Comparison of ENCODE assay signal across 8 mouse cellular contexts in genomic region chr9:44881941-44882435, GRCm38 (mm10). TPM values are rescaled to one million over a fixed set of nuclear protein-coding genes. Genes with fewer than 3 reads are reported as not detected.
DNase-seq lines count a peak whose midpoint lies in the region; ATAC-seq and TF ChIP-seq lines count a peak whose summit lies in the region.

No protein-coding gene starts in this region.

- 0 out of 2 replicates have a peak, but pooled peaks cover 7% of the 10 kb centered on the region for H3K36me3 ChIP-seq in embryonic facial prominence, embryonic 12.5 days
- peaks cover 12% of the 10 kb centered on the region for H3K36me3 ChIP-seq in heart, adult 2 months (ENCODE audit: control insufficient read depth, insufficient read depth, low read length)
- H3K36me3 ChIP-seq in kidney, adult 2 months (ENCODE audit: control insufficient read depth, insufficient read depth, low read length): no peaks in the 10 kb centered on the region
- no peaks in the 10 kb centered on the region for H3K36me3 ChIP-seq in limb, embryonic 12.5 days
- no peaks in the 10 kb centered on the region for H3K36me3 ChIP-seq in midbrain, embryonic 13.5 days

- TF ChIP-seq POLR2A in heart, adult 2 months (IDR thresholded peaks at IDR 0.05; ENCODE audit: insufficient read depth, low read depth, low read length): peak; percentile 82
- peak; percentile 50 for TF ChIP-seq POLR2A in kidney, adult 2 months (IDR thresholded peaks at IDR 0.05; ENCODE audit: low read depth, low read length)

- H3K4me1 ChIP-seq in embryonic facial prominence, embryonic 12.5 days: peaks cover 31% of the 10 kb centered on the region
- peaks cover 9% of the 10 kb centered on the region for H3K4me1 ChIP-seq in heart, adult 2 months (ENCODE audit: control insufficient read depth, insufficient read depth, low read length)
- peaks cover 10% of the 10 kb centered on the region for H3K4me1 ChIP-seq in kidney, adult 2 months (ENCODE audit: control insufficient read depth, insufficient read depth, low read length)
- H3K4me1 ChIP-seq in limb, embryonic 12.5 days (replicated peaks): peaks cover 36% of the 10 kb centered on the region
- H3K4me1 ChIP-seq in midbrain, embryonic 13.5 days (replicated peaks): peaks cover 35% of the 10 kb centered on the region

- intact Hi-C loops in heart, adult 2 months (cut with DNase I): loop anchor here (2.0 to 5.0 kb wide), 6 partner anchors 15 to 110 kb away; partner anchors contain the start of genes Atp5l and Ube4a

- TF ChIP-seq CTCF in heart, adult 2 months (IDR thresholded peaks at IDR 0.05): no peak
- no peak for TF ChIP-seq CTCF in kidney, adult 2 months (conservative IDR thresholded peaks at IDR 0.05; ENCODE audit: insufficient read depth, insufficient read length, low read depth, low read length)

- WGBS in embryonic facial prominence, embryonic 12.5 days: under 1% methylated on average over 28 of the region's 29 CpGs
- under 1% methylated on average over 29 of the region's 29 CpGs for WGBS in heart, adult 2 months
- WGBS in kidney, adult 2 months: under 1% methylated on average over 28 of the region's 29 CpGs
- WGBS in limb, embryonic 12.5 days: under 1% methylated on average over 29 of the region's 29 CpGs
- under 1% methylated on average over 29 of the region's 29 CpGs for WGBS in midbrain, embryonic 13.5 days

- H3K4me3 ChIP-seq in embryonic facial prominence, embryonic 12.5 days: peak overlapping the region; percentile 68
- peak overlapping the region; percentile 68 for H3K4me3 ChIP-seq in heart, adult 2 months
- peak overlapping the region; percentile 93 for H3K4me3 ChIP-seq in kidney, adult 2 months (ENCODE audit: insufficient read depth, low read depth, low read length)
- H3K4me3 ChIP-seq in limb, embryonic 12.5 days (replicated peaks): peak overlapping the region; percentile 97
- peak overlapping the region; percentile 98 for H3K4me3 ChIP-seq in midbrain, embryonic 13.5 days (replicated peaks)

- ATAC-seq in embryonic facial prominence, embryonic 12.5 days (ENCODE audit: insufficient number of reproducible peaks, insufficient read depth, low FRiP score, low TSS enrichment): peak; percentile 85
- peak; percentile 71 for ATAC-seq in limb, embryonic 12.5 days (ENCODE audit: insufficient number of reproducible peaks, insufficient read depth, low FRiP score, low TSS enrichment, low read depth)
- peak; percentile 80 for ATAC-seq in midbrain, embryonic 13.5 days

- peaks cover 10% of the 10 kb centered on the region for H3K79me2 ChIP-seq in heart, adult 2 months (replicated peaks; ENCODE audit: control insufficient read depth, insufficient read depth, low read length)

- peak overlapping the region; percentile 76 for H3K9ac ChIP-seq in embryonic facial prominence, embryonic 12.5 days
- H3K9ac ChIP-seq in heart, adult 2 months (ENCODE audit: low read depth, low read length): peak overlapping the region; percentile 71
- peak overlapping the region; percentile 86 for H3K9ac ChIP-seq in limb, embryonic 12.5 days (replicated peaks)
- H3K9ac ChIP-seq in midbrain, embryonic 13.5 days (replicated peaks): peak overlapping the region; percentile 98

- peak overlapping the region; percentile 97 for H3K4me2 ChIP-seq in embryonic facial prominence, embryonic 12.5 days (replicated peaks)
- peak overlapping the region; percentile 97 for H3K4me2 ChIP-seq in limb, embryonic 12.5 days
- peak overlapping the region; percentile 91 for H3K4me2 ChIP-seq in midbrain, embryonic 13.5 days (replicated peaks)

- no peak for TF ChIP-seq EP300 in heart, adult 2 months (IDR thresholded peaks at IDR 0.05; ENCODE audit: insufficient read depth, low read depth, low read length)

- peak overlapping the region; percentile 99 for H3K27ac ChIP-seq in embryonic facial prominence, embryonic 12.5 days
- peak overlapping the region; percentile 94 for H3K27ac ChIP-seq in heart, adult 2 months
- H3K27ac ChIP-seq in kidney, adult 2 months (ENCODE audit: insufficient read depth, low read depth, low read length): peak overlapping the region; percentile 87
- peak overlapping the region; percentile 99 for H3K27ac ChIP-seq in limb, embryonic 12.5 days
- H3K27ac ChIP-seq in midbrain, embryonic 13.5 days: peak overlapping the region; percentile 100

- H3K27me3 ChIP-seq in embryonic facial prominence, embryonic 12.5 days: no peaks in the 10 kb centered on the region
- no peaks in the 10 kb centered on the region for H3K27me3 ChIP-seq in heart, adult 2 months (ENCODE audit: control insufficient read depth, insufficient read depth, low read length)
- no peaks in the 10 kb centered on the region for H3K27me3 ChIP-seq in kidney, adult 2 months (replicated peaks; ENCODE audit: control insufficient read depth, insufficient read depth, low read length)
- H3K27me3 ChIP-seq in limb, embryonic 12.5 days: no peaks in the 10 kb centered on the region
- H3K27me3 ChIP-seq in midbrain, embryonic 13.5 days: no peaks in the 10 kb centered on the region

- DNase-seq in 3T3-L1 (ENCODE audit: low read depth, low spot score): peak; percentile 73
- peak; percentile 84 to 89 for DNase-seq in adrenal gland, postnatal 36 days
- DNase-seq in heart, adult 2 months: peak; percentile 82 to 85
- DNase-seq in kidney, adult 2 months: peak; percentile 84
- DNase-seq in spleen, postnatal 10 days (ENCODE audit: low spot score in 2 of 2): peak; percentile 72 to 78

- H3K9me3 ChIP-seq in embryonic facial prominence, embryonic 12.5 days: no peaks in the 10 kb centered on the region
- H3K9me3 ChIP-seq in limb, embryonic 12.5 days: no peaks in the 10 kb centered on the region
- no peaks in the 10 kb centered on the region for H3K9me3 ChIP-seq in midbrain, embryonic 13.5 days

RNA-seq across cellular contexts. Expression of gene Kmt2a, which starts 0.9 kb away (rescaled TPM):
- total RNA-seq in adrenal gland, postnatal 36 days (2021): 10 to 100 TPM; 31.9 to 38.3 TPM
- polyA plus RNA-seq in embryonic facial prominence, embryonic 12.5 days (2016; fragmentation: Nextera tagmentation; extraction: Ambion mirVana): 23.5 and 24.4 TPM in 2 replicates
- 10 to 100 TPM; 25.7 to 25.9 TPM for total RNA-seq in heart, adult 2 months (2021)
- 11.8 and 12.9 TPM in 2 replicates for polyA plus RNA-seq in heart, adult 2 months (2012; rRNA removed)
- 12.1 and 13.9 TPM in 2 replicates for polyA plus RNA-seq in kidney, adult 2 months (2012; rRNA removed)
- polyA plus RNA-seq in limb, embryonic 12.5 days (2016; fragmentation: Nextera tagmentation; extraction: Ambion mirVana): 18.2 and 19.9 TPM in 2 replicates
- polyA plus RNA-seq in midbrain, embryonic 13.5 days (2015; fragmentation: Nextera tagmentation; extraction: Ambion mirVana): 21.4 and 24.7 TPM in 2 replicates

RNA-seq across cellular contexts. Expression of gene Atp5l, which starts 38.6 kb away (rescaled TPM):
- 100 to 1,000 TPM; 605 to 637 TPM for total RNA-seq in adrenal gland, postnatal 36 days (2021)
- 538 and 574 TPM in 2 replicates for polyA plus RNA-seq in embryonic facial prominence, embryonic 12.5 days (2016; fragmentation: Nextera tagmentation; extraction: Ambion mirVana)
- 1,000 to 10,000 TPM; 1,478 to 1,698 TPM for total RNA-seq in heart, adult 2 months (2021)
- polyA plus RNA-seq in heart, adult 2 months (2012; rRNA removed): 1,092 and 1,784 TPM in 2 replicates
- polyA plus RNA-seq in kidney, adult 2 months (2012; rRNA removed): 732 and 924 TPM in 2 replicates
- polyA plus RNA-seq in limb, embryonic 12.5 days (2016; fragmentation: Nextera tagmentation; extraction: Ambion mirVana): 556 and 596 TPM in 2 replicates
- 725 and 775 TPM in 2 replicates for polyA plus RNA-seq in midbrain, embryonic 13.5 days (2015; fragmentation: Nextera tagmentation; extraction: Ambion mirVana)

Comparison
In these comparisons a context has a peak if more than half of its experiments do, and no peak if none do; other contexts are left out.
1. Peak in every context shown above with its lines: DNase-seq, ATAC-seq, H3K4me3 ChIP-seq and H3K27ac ChIP-seq.